Mouse (Mus musculus) brain, embryonic 18.5 days (tissue): Measurements from ENCODE around the gene Wdr82.
"Not testable (repeated sequence)": the region's sequence is repeated elsewhere in the genome, so short reads cannot be mapped to it uniquely, and the experiment has no call there.

ENCODE experiments used
- DNase-seq: peaks from one replicate; pipeline ENCODE4 v3.0.0-alpha.2; 2012; ENCODE audit warnings: low read depth, low spot score

The Wdr82 gene

DNA sequence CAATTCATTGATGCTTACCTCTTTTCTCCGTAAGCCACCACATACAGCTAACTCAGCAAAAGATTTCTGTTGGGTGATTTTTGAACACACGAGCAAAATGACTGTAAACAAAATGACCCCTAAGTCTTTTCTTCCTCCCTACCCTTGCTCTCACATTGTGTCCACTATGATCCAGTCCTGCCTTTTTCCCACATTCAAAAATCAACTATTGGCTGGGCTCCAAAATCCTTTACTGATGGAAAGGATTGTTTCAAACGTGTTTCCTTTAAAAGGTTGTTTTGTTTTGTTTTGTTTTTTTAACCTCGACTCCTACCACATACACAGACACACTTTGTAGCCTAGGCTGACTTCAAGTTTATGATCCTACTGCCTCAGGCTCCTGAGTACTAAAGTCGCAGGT is 10.3 kb upstream of the Wdr82 start:
- DNase-seq, result no peak

- DNase-seq, result no peak
These were observed 4.0 kb upstream of the Wdr82 start for GRCm38 (mm10) chr9:106166709-106167108.

DNA sequence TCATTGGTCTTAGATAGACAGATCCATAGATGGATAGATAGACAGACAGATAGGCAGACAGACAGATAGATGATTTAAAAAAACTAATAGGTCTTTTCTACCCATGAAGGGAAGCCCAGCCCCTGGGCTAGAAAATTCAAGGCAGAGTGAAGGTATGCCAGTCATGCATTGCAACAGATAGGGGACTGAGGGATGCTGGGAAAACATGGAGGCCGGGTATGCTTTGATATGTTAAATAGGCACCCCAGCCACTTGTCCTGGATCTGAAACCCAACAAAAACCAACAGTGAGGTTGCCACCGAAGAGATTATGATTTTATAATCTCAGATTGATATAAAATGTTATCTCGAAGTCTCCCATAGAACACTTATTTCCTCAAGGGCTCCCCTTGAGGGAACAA is 3.5 kb upstream of the Wdr82 start:
- DNase-seq, result no peak

- no peak for DNase-seq
These were observed 3.0 kb upstream of the Wdr82 start for GRCm38 (mm10) chr9:106167703-106168102.

DNA sequence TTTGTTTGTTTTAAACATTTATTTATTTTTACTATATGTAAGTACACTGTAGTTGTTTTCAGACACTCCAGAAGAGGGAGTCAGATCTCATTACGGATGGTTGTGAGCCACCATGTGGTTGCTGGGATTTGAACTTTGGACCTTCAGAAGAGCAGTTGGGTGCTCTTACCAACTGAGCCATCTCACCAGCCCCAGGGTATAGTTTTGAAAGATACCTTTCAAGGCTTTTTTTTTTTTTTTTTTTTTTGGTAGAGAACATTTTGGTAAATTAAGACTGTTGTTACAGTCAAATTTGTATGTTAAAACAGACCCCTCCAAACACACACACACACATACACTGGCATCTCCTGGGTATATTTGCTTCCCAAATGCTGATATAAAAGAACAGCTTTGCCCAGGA is 1.7 kb upstream of the Wdr82 start:
- not testable (repeated sequence) for DNase-seq

DNA sequence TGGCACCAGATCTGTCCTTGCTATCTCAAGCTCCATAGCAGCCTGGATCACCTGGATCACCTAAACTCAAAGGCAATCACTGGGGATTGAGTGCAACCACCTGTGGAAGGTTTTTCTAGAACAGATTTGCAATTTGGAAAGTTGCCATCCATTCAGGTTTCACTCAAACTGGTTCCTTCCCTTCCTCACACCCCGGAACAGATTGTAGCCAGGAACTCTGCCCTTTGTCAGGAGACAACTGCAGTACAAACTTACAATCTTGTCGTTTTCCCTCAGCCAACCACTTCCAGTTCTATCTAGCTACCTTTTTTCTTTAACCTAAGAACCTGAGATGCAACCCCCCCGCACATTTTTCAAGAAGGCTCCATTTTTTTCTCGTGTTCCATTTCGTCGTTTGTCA is 811 bp upstream of the Wdr82 start:
- no peak for DNase-seq

DNA sequence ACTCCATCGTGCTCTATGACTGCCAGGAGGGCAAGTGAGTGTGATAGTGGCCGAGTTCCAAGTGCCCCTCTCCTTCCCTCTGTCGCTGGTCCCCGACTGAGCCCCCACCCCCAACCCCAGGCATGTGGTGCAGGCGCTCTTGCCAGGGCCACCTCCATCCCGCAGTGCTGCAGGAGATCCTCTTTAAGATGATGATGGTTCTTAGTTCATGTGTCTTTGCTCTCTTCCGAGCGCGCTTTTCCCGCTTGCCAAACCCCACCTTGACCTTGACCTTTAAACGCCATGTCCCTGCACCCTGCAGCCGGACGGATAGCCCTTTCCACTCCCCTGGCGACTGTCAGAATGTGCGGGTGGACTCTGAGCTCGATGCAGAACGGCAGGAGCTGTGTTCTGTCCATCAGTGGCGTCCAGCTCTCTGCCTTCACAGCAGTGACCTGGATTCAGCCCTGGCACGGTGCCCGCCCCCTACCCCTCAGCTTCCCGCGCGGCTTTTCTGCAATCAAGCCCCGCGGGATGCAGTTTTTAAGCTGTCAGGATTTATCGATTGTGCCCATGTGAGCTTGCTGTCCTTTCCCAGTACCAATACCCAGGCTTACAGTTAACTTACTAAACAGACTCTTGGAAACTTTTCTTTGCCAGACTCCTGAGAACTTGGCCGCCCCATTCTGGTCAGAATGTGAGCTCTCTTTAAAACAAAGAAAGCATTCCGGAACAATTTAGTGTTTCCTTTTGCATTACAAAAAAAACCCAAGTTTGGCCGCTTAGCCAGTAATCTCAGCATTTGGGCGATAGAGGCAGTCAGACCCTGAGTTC is 824 bp downstream of the Wdr82 start:
- no peak for DNase-seq

- DNase-seq, result no peak
These were observed 1.8 kb downstream of the Wdr82 start for GRCm38 (mm10) chr9:106172527-106172926.

DNA sequence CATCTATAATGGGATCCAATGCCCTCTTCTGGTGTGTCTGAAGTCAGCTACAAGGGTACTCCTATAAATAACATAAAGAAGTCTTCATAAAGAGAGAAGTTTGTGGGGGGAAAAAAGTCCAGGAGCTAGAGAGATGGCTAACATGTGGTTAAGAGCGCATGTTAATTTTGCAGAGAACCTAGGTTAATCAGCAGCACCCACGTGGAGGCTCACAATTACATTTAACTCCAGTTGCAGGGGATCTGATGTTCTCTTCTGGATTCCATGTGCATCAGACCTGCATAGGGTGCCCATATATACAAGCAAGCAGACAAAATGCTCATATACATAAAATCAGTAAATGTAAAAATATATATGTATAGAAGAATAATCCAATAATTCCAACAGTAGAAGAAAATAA is 2.6 kb downstream of the Wdr82 start:
- DNase-seq, result no peak

DNA sequence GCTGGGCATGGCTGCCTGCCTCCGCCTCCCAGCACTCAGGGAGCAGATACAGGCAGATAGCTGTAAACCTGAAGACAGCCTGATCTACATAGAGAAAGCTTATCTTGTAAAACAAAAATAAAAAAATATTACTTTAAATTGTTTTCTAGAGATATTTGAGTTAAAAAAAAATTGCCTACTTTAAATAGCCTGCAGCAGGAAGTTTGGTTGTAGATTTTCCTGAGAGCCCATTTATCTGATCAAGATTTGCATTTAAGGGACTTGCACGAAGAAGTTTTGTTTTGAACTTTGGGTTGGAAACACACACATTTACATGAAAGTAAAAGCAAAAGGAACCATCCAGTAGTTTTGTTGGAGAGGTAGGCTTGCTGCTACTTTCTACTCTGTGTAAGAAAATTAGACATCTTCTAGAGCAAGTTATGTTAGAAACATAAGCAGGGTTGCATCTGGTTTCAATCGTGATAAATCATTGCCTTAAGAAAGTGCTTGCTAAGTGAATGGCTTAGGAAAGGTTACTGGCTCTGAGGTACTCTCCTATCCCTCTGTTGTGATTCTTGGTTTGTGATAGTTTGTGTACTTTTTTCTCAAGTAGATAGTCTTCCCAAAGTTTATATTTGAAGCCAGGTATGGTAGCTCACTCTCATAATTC is 4.9 kb downstream of the Wdr82 start:
- no peak for DNase-seq

DNA sequence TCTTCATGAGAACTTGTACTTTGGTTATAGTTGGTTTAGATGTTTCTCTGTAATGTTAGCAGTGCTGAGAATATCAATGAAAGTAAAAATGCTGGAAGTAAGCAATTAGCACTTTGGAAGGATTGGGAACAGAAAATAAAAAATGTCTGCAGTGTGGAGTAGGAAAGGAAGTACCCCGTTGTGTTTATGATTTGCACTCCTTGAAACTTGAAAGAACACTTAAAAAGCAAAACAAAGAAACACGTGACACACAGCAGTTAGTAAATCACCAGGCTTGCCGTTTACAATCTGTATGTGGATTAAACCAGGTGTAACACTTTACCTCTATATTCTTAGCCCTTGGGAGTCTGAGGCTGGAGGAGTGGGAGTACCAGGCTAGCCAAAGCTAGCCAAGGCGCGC is 6.0 kb downstream of the Wdr82 start:
- no peak for DNase-seq

DNA sequence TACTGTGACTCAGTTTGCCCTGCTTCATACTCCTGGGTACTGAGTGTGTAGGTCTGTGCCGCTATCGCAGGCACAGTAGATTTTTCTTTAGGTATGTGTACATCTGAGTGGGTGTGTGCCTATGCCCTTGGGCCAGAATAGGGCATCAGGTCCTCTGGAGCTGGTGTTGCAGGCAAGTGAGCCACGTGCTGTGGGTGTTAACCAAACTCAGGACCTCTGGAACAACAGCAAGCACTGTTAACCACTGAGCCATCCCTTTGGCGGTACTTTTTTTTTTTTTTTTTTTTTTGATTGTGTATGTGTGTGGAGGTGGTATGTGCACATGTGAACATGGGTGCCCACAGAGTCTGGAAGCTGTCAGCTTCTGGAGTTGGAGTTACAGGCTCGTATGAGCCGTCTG is 7.1 kb downstream of the Wdr82 start:
- DNase-seq, result no peak

DNA sequence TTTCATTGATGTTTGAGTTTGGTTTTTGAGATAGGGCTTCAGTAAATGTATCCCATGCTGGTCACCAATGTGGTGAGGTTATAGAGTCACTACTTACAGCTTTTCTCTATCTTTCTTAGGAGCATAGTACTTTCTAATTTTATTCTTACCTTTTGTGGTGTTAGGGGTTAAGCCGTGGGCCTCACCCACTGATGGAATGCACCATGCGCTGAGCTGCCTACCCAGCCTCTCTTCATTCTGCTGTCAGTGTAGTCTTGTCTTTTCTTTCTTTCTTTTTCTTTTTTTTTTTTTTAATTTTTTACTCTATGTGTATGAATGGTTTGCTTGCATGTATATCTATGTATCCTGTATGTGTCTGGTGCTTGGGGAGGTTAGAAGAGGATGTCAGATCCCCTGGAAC is 8.7 kb downstream of the Wdr82 start:
- no peak for DNase-seq

DNA sequence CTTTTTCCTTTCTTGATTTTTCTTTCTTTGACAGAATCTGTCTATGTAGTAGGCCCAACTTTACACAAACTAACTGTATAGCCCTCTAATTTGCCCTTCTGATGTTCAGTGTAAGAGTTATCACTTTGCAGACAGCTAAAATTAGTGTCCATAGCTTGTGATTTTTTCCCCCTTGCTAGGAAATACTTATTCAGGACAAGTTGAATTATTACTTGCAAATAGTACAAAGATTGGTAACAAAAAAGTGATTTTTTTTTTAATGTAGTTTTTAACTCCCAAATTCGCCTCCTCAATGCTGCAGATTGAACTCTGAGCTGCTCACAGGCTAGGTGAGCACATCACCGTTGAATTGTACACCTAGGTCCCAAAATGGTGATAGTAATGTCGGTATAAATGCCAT is 9.2 kb downstream of the Wdr82 start:
- DNase-seq, result no peak

- no peak for DNase-seq
These were observed 11.4 kb downstream of the Wdr82 start for GRCm38 (mm10) chr9:106182146-106182545.

- DNase-seq, result no peak
These were observed 13.3 kb downstream of the Wdr82 start for GRCm38 (mm10) chr9:106183996-106184395.

DNA sequence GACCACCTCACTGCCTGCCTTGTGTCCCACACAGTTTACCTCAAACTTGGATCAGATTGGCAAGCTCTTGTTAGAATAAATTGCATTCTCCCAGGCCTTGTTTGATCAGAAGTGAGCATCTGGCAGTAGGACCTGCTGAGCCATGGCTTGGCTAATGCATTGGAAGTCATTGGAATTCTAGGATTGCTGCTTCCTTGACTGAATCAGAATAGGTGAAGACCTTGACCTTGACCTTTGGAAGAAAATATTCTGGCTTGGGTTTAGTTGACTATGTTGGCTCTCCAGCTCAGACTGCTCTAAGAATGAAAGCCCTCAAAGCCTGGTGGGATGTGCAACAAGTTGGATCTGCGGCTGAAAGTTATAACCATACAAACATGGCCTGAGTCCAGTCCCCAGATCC is 20.6 kb downstream of the Wdr82 start:
- DNase-seq, result no peak

GRCm38 (mm10) chr9:106192024-106192423 is 21.3 kb downstream of the Wdr82 start:
- DNase-seq, result no peak

- DNase-seq, result no peak
These were observed 22.3 kb downstream of the Wdr82 start for GRCm38 (mm10) chr9:106192998-106193397.

DNA sequence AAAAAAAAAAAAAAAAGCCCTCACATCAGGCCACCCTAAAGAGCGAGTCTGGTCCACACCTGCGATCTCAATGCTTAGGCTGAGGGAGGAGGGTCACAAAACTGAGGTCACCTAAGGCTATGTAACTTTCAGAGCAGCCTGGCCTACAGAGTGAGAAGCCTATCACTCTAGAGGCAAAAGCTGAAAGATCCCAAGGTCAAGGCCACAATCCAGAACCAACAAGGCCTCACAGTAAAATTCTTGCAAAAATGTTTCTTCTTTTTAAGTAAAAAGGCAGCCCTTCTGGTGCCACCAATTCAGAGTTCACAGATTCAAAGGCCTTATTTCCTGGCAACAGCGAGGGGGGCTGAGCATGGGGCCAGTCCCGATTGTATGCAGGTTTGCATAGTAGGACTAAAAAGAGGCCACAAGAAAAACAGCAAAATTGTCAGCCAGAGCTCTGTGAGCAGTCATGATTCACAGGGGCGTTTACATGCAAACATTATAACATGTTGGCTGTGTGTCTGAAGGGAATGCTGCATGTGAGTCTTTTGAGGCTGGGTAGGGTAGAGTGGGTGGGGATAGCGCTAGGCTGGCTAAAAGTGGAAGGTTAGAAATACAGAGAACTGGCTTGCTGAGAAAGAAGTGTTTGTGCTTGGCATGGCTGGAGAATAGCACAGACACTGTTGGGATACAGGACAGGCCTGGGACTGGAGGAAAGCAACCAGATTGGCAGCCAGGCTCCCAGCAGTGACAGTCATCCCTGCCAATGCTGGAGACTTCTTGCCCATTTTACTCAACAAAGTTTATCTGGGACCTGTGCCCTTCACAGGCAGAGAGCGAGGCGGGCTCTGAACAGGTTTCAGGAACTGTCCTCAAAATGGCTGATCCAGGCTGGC is 23.4 kb downstream of the Wdr82 start:
- DNase-seq, result no peak

- DNase-seq, result no peak
These were observed 25.0 kb downstream of the Wdr82 start for GRCm38 (mm10) chr9:106195693-106196092.

DNA sequence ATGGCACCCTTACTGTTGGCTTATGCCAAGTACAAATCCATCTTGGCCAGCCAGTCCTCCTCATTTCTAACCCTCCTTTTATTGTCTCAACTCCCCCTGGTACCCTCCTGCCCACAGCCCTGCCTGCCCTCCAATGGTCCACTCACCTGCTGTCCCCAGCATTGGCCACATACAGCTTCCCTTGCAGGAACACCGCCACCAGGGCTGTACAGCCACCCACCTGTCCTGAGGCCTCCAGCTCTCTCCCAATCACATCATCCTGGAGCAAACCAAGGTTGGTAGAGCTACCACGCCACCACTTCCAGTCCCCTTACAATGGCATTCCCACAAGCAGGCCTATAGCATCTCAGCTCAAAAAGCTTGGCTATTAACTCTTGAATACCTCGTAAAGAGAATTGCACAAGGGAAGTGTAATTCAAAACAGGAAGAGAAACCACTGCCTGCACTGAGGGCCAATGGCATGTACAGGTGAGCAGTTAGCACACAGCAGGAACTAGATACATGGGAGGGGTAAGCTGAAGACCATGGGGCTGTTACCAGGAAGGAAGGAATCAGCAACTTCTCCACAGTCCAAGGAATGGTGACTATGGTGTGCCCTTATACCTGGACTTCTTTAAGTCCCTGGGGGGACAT is 26.5 kb downstream of the Wdr82 start:
- DNase-seq, result no peak
